Mouse (Mus musculus) left cerebral cortex, adult 9 months (tissue): Measurements from ENCODE around the gene Tpte.

Experiments
- DNase-seq, 2 experiments: peaks; one replicate each; pipeline ENCODE4 v3.0.0; 2022; ENCODE audit warnings: low spot score in 2 of 2

Tpte gene

GRCm38 (mm10) chr8:22376903-22377302 is 93.7 kb downstream of the Tpte start:
- DNase-seq: no peak

GRCm38 (mm10) chr8:22380934-22381333 is 97.7 kb downstream of the Tpte start:
- DNase-seq: peak in 1 of 2 experiments; percentile 19

- no peak for DNase-seq
Observed at GRCm38 (mm10) chr8:22382824-22383595, 99.8 kb downstream of the Tpte start.

- no peak for DNase-seq
Observed at GRCm38 (mm10) chr8:22385158-22385557, 101.9 kb downstream of the Tpte start.

GRCm38 (mm10) chr8:22389874-22390273 is 106.6 kb downstream of the Tpte start:
- DNase-seq: no peak

GRCm38 (mm10) chr8:22390766-22391463 is 107.7 kb downstream of the Tpte start:
- DNase-seq: no peak

- no peak for DNase-seq
Observed at GRCm38 (mm10) chr8:22394471-22394870, 111.2 kb downstream of the Tpte start.

- DNase-seq: no peak
Observed at GRCm38 (mm10) chr8:22395256-22395655, 112.0 kb downstream of the Tpte start.

GRCm38 (mm10) chr8:22397811-22398141 is 114.5 kb downstream of the Tpte start:
- DNase-seq: no peak

- DNase-seq: peak; percentile 58 to 75
Observed at GRCm38 (mm10) chr8:22398142-22398951, 115.1 kb downstream of the Tpte start, which contains the start of gene Slc25a15. TSS of gene Slc25a15 (minus strand) at chr8:22398597.

GRCm38 (mm10) chr8:22399285-22399880 is 116.1 kb downstream of the Tpte start:
- DNase-seq: no peak

GRCm38 (mm10) chr8:22400593-22400992 is 117.4 kb downstream of the Tpte start:
- DNase-seq: no peak

GRCm38 (mm10) chr8:22403235-22403634 is 120.0 kb downstream of the Tpte start:
- no peak for DNase-seq

GRCm38 (mm10) chr8:22405733-22406132 is 122.5 kb downstream of the Tpte start:
- no peak for DNase-seq

- DNase-seq: no peak
Observed at GRCm38 (mm10) chr8:22410688-22411281, 127.5 kb downstream of the Tpte start.

GRCm38 (mm10) chr8:22411282-22411702 is 128.1 kb downstream of the Tpte start, which contains the start of gene Mrps31:
TSS of gene Mrps31 (plus strand) at chr8:22411361.
- peak; percentile 66 to 90 for DNase-seq

- no peak for DNase-seq
Observed at GRCm38 (mm10) chr8:22411971-22412370, 128.7 kb downstream of the Tpte start.
